Mouse (Mus musculus): ENCODE data around the gene Kcnj3.
"Not testable (repeated sequence)": the region's sequence is repeated elsewhere in the genome, so short reads cannot be mapped to it uniquely, and the experiment has no call there.

Kcnj3 gene

DNA sequence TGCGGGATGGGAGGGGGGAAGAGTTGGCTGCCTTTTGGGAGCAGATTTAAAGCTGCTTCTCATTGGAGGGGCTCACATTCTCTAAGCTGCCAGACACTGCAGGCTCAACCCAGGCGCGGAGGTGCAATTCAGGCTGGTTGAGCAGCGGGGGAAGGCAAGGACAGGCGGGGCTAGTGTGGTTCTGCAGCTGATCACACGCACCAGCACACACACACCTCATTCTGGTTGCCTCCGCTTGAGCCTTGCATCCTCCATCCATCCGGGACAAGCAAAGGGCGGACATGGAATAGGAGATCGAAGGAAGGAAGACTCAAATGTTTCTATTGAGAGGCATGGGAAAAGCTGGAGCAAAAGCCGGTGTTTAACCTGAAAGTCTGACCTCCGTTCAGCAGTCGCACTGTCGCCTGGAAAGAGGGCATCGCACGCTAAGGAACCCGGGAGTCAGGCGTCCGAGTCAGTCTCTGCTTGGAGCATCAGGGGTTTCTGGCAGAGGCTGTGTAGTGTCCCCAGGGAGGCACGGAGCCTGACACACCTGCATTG is at the start of gene Kcnj3:
Gene Kcnj3, plus strand, starts transcription at position 250 of the 540 bp plus-strand sequence.
- peak; percentile 78 to 82 for DNase-seq (ENCODE audit: low spot score in 2 of 2)

DNA sequence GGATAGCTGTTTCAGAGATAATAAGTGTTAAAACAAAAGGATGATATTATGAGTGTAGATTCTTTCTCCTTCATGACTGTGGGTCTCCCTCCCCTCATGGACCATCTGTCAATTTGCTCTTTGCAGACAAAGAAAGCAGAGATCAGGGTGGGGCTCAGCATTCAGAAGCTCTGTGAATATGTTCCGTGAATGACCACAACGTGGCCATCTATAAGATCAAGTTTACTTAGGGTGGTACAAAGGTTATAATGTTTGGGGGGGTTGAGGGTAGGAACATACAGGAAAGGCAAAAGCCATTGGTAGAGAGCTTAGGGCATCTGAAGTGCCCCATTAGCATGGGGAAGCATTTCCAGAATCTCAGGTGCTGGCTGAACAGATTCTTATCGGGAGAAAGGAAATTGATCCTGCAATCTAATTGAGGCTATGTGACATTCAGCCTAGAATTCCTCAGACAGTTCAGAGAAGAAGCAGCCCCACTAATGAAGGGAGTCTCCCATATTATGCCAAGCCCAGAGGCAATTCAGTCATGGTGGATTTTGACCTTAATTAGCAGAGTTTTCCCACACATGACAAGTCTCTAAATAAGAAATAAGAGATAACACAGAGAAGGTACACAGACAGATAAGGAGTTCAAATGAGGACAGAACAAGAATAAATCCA is 45.3 kb upstream of the Kcnj3 start:
- no peak for DNase-seq (ENCODE audit: low spot score in 2 of 2)

DNA sequence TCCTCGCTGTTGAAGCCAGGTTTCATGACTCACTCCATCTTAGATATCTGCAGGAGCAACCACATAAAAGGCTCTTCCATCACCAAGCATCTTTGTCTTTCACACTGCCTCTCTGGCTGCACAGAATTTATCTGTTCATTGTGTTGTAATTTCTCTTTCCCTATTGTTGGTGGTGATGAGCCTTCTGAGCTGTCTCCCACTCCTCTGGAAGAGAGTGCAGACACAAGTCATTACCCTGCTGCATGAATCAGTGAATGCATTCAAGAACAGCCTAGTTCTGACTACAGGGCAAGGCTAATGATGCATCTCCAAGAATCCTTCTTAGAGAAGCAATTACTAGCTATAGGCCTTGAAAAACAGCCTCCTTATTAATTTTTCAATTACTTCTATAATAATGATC is 30.5 kb upstream of the Kcnj3 start:
- DNase-seq (ENCODE audit: low spot score in 2 of 2): no peak

DNA sequence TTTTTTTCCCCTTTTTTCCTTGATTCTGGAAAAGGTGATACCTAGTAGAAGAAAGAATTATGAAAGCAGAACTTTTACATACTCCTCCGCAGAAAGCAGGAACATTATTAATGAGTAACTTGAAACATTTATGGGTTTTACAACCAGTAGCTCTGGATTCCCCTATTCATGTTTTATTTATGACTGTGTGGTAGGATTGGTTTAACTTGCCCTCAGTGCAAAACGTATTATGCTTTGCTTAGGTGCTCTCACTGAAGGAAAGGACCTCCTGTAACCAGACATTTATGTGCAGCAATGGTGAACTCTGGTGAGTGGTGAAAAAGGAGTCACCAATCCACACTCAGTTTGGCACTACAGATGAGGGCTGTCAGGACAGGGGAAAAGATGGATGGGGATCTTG is 8.1 kb upstream of the Kcnj3 start:
- no peak for DNase-seq (ENCODE audit: low spot score in 2 of 2)

DNA sequence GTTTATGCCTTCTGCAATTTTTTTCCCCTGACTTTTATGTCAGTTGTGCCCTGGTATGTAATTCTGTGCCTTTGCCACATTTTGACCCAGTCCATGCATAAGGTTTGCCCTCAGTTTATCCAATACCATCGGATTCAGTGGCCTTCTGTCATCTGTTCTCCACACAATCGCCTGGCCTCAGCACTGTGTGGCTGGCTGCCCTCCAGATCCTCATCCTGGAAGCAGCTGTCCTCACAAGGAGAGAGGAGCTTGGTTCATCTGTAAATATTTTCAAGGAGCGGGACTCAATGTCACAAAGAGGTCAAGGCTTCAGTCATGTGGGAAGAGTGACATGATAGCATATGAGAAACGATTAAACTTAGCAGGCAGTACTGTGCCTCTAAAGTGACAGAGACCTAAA is 3.7 kb upstream of the Kcnj3 start:
- no peak for DNase-seq (ENCODE audit: low spot score in 2 of 2)

DNA sequence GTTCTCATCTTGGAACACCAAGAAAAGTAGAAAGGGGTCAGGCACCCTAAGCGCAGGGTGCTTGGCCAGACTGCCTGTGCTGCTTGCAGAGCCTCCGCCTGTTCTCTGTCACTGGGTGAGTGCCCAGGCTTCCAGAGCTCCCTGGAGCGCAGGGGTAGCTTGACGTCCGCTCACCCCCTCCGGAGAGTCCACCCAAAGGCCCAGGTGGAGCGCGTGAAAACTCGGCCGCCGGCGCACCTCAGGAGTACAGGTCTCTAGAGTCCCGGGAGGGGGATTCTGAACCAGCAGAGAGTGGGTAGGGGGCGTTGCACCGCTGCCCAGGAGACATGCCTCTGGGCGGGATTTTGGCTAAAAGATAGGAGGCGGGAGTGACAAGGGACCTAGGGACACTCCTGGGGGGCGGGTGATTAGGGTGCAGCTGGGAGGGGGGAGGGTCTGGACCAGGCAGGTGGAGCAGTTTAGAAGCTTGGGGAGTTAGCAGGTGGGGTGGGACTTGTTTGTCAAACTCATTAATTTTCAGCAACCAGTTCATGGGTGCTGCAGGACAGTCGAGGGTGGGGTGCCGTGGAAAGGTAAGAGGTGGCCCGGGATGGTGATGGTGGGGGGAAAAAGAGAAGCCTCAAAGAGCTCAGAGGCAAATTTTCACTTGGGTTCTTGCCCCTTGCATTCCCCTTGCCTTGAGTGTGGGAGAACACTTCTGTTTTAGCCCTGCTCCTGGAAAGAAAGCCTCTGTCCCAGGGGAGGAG is 664 bp downstream of the Kcnj3 start:
- DNase-seq (ENCODE audit: low spot score in 2 of 2): peak; percentile 35 to 55

DNA sequence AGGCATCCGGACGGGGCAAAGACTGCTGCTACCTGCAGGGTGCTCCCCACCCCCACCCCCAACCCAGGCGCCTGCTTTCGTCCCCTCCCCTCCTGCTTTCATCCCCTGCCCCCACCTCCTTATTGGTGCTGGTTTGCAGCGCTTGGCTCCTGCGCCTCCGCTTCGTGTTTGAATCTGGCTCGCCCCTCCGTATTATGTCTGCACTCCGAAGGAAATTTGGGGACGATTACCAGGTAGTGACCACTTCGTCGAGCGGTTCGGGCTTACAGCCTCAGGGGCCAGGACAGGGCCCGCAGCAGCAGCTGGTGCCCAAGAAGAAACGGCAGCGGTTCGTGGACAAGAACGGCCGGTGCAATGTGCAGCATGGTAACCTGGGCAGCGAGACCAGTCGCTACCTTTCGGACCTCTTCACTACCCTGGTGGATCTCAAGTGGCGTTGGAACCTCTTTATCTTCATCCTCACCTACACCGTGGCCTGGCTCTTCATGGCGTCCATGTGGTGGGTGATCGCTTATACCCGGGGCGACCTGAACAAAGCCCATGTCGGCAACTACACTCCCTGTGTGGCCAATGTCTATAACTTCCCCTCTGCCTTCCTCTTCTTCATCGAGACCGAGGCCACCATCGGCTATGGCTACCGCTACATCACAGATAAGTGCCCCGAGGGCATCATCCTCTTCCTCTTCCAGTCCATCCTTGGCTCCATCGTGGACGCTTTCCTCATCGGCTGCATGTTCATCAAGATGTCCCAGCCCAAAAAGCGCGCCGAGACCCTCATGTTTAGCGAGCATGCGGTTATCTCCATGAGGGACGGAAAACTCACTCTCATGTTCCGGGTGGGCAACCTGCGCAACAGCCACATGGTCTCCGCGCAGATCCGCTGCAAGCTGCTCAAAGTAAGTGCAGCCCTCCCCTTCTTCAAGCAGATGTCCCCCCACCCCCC is 1.5 kb downstream of the Kcnj3 start:
- DNase-seq (ENCODE audit: low spot score in 2 of 2): peak; percentile 52 to 54

DNA sequence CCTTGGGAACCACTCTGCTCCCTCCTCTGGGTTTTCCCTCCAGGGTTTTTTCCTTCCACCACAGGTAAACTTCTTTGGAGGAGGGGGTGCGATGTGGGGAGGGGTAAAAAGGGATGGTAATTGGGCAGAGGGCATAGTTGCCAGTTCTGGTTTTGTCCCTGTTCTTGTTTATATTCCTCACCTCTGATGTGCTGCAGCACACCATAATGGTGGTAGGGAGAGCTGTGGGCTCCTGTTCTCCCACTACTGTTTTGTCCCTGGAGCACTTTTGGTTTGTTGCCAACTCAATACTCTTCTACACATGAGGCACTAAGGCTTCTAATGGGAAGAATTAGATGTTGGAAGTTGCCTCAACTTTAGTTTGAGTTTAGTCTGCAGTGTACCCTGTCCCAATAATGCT is 2.2 kb downstream of the Kcnj3 start:
- no peak for DNase-seq (ENCODE audit: low spot score in 2 of 2)

DNA sequence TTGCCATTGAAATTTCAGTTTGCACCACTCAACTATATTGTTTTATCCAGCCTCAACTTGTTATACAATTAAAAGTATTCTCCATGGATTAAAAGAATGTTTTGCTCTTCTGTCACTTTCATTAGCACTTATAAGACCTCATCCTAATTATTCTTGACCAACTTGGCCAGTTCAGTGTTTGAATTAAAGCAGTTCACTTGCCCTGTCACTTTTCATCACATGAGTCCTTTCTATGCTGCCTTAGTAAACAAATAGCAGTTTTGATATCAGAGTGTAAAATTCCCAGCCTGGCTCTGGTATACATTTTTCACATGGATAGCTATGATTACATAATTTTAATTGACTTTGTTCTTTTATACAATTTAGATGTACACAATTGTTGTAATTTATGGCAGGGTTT is 3.4 kb downstream of the Kcnj3 start:
- no peak for DNase-seq (ENCODE audit: low spot score in 2 of 2)

DNA sequence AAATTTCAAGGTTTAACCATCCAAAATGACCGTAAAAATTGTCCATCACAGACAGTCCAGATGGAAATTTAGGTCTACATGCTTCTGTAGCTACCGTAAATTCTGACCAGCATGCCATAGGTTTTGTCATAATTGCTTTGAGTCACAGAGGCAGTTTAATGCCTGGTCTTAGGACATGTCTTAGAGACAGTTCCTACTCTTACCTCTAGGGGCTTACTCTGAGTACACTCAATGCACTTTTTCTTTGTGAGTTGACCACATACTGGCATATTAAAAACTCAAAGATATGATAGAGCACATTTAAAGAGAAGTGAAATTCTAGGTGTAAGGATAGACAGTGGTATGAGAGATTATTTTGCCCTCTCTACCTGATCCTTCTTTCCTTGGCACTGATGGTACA is 6.2 kb downstream of the Kcnj3 start:
- DNase-seq (ENCODE audit: low spot score in 2 of 2): no peak

DNA sequence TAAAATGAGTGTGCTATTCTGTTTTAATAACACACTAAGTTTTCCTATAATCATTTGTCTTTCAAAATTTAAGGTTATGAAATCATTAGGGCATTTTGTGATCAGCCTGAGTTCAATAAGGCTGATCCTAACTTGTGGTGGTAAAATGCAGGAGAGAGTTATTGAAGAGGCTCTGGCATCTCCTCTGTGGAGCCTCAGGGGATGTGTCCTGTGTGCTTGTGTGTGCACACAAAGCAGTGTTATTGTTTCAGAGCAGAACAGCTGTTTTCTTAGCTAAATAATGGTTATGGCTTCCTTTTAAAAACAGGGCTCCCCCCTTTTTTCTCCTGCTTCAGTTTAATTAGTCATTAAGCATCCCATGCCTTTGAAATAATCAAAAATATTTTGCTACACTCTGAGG is 11.5 kb downstream of the Kcnj3 start:
- no peak for DNase-seq (ENCODE audit: low spot score in 2 of 2)

DNA sequence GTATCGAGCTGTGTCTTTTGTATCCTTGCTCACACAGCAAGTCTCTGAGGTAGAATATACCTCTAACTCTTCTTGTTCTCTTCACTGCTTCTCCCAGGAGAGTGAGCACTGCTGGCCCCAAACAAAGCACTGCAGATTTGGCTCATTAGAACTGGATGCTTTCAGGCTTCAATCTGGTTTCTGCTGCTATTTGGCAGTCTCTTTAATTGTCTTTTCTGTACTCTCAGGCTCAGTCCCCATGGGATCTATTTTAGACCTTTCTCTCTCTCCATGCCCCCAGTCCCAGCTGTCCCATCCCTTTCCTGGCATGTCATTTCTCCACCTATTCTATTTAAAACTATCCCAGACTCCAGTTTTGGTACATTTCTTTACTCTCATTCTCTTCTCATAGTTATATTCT is 15.0 kb downstream of the Kcnj3 start:
- DNase-seq (ENCODE audit: low spot score in 2 of 2): peak; percentile 27 to 35

DNA sequence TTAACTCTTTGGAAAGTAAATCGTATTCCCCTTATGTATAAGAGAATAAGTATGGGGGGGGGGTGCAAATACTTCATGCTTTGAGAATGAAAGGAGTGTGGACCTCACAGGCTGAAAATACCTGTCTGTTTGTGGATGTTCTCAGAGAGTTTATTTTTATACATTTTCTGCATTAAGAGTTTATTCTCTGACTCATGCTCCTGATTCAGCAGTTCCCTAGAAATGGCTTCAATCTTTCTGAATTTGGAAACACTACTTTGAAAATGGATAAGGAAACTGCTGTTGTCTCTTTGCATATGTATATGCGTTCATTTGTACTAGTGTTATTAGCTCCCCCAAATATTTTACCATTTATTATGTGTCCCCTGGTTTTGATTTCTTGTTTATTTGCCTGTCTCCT is 23.4 kb downstream of the Kcnj3 start:
- no peak for DNase-seq (ENCODE audit: low spot score in 2 of 2)

DNA sequence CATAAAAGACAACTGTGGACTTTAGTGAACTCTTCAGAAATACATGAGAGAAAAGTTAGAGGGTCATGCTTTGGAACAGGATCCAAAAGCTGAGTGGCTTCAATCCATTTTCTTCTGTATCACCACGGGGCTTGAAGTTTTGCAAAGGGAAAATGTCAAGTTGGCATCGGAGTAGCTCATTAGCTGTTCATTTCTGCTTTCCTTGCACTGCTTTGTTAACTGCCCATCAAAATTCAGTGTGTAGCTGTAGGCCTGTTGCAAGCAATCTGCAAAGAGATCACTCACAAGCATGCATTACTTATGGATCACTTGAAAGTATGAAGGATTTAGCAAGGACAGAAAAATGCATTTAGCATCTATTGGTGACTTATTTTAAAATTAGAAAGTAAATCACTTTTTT is 33.4 kb downstream of the Kcnj3 start:
- no peak for DNase-seq (ENCODE audit: low spot score in 2 of 2)

DNA sequence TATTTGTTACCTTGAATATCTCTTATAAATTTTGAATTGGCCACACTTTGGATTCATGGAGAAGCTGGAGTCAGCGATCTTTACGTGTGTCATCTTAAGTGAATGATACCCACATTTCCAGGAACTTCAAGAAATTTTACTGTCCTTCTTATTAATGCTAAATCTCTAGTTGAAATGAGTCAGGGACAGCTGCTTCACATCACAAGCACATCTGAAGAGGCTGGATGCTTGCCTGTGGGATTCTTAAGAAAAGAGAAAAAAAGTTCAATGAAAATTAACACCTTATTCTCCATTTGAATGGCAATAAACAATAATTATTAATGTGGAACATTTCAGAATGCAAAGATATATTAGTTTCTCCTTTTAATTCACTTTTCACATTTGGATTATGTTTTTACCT is 34.2 kb downstream of the Kcnj3 start:
- DNase-seq (ENCODE audit: low spot score in 2 of 2): no peak

DNA sequence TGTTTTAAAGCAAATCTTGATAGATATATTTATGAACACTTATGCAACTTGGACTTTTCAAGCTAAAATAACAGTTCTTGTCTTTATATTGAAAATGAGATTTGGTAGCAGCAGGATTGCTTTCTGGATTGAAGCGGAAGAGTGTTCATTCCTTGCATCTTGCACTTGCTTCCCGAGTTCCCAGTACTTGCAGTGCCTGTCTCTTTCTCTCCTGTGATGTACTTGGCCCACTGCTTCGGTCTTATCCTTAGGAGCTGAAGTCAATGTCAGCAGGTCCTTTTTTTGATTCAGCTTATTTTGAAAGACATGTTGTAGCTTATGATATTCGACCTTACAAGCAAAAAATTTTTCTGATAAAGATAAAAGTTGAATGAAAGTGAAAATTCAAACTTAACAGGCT is 43.7 kb downstream of the Kcnj3 start:
- no peak for DNase-seq (ENCODE audit: low spot score in 2 of 2)

DNA sequence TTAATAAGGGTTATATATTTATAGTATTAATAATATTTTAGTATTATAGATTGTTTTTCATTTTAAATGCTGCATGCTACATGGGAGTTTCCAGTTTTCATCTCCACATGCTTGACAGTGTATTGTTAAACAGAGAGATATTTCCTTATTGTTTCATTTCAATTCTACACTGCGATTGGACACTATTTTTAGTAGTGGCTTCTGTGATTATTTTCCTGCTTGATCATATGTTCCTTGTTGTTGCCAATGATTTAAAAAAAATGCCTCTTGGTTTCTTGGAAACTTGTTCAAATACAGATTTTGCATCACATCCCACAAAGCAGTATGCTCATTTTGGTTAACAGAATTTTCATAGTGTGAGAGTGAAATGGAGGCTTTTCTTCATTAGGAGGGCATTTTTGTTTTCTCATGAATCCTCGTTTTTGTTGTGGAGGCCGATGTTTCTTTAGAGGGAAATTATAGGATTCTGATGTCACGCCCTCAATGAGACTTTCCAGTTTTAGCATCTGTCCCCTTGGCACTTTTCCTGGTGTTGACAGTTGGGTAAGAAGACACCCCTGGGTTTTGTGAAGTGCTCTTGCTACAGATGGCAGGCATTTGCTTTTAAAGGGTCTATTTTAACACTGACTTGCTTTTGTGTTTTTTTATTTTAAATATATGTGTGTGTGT is 44.3 kb downstream of the Kcnj3 start:
- peak; percentile 38 to 40 for DNase-seq (ENCODE audit: low spot score in 2 of 2)

DNA sequence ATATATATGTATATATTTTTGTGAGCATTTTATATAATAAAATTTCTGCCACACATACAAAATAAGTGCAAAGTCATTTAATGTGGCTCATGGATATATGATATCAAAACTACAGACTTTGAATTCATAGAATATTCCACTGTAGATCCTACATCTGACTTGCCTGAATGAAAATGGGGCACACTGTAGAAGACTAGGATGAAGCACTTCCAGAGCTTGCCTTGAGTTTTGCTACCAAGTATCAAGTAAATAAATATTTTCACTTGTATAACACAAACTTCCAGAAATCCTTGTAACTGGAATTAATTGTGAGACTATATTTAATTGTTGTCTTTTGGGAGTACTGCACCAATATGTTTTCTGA is 44.8 kb downstream of the Kcnj3 start:
- DNase-seq (ENCODE audit: low spot score in 2 of 2): no peak

DNA sequence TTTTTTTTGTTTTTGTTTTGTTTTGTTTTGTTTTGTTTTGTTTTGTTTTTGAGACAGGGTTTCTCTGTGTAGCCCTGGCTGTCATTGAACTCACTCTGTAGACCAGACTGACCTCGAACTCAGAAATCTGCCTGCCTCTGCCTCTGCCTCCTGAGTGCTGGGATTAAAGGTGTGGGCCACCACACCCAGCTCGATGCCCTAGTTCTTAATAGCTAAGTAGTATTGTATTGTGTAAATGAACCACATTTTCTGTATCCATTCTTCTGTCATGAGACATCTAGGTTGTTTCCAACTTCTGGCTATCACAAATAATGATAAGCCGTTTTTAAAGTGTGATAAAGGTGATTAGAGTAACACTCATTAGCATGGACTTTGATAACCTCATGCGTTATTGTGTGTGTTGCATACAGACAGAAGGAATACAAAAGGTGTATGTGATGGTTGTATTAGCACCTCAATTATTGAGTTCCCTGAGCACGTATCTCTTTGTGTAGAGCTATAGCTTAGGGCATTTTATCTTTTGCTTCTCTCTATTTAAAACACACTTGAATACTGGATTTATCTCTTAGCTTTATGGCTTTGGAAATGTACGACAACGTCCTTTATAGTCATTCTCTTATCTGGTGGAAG is 49.8 kb downstream of the Kcnj3 start:
- DNase-seq (ENCODE audit: low spot score in 2 of 2): not testable (repeated sequence)

DNA sequence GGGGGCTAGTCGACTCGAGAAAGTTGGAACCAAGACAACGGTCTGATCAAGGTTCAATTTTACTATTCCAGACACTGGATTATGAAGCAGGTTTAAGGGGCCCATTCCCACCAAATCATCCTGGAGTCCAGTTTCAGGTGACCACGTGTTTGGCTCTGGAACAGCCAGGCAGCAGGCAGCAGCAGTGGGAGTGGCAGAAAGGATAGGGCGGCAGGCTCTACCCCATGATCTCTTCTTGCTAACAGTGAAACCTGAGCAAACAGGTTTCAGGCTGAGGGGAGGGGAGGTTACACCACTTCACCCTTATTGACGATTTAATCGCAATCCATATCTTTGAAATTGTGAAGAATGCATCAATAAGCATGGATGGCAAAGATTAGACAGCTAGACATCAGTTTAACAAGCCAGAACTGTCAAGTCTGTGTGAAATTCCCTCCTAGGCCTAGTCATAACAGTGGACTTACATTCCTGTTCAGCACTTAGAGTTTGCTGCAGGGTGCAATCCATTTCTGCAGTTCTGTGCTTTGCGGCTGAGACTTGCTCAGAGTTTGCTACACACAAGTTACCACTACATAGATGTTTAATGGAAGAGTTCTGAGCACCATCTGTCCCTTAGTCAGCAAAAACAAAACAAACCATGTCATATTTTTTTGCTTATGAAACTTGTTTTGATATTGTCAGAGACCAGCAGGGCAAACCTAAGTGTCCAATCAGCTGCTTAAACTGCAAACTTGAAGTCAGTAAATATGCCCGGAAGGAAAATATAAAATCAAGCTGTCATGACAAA is 67.8 kb downstream of the Kcnj3 start:
- DNase-seq (ENCODE audit: low spot score in 2 of 2): no peak

Measured in right cerebral cortex, adult 2 months (tissue).